Comparison of ENCODE assay signal across 9 mouse cellular contexts in the genomic region with DNA sequence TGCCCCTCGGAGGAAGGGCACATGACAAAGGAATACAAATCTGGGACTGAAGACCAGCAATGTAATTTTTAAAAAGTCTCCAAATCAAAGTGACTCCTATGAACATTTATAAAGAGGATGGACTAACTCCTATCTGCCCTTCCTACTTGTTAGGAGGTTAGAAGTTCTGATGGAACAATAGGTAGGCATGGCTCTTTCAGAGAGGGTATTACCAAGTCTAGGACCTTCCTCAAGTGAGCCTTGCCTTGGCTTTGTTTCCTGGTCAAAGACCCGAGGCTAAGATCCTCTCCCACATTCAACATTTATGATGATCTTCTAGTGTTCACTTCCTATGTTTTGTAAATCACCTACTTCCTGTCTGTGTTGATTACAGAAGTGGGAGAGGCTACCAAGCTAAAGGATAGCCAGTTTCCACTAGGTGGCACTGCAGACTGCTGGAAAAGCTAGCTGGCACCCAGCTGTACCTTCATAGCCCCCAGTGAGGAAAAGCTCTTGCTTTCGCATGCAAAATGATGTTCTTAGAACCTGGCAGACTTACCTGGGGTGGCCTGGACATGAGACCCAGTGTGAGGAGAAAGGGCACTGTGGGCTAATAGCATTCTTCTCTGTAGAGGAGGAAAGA.
A peak's percentile ranks its signal among the peaks of the same experiment; 100 is the strongest.
DNase-seq lines count a peak whose midpoint lies in the region; ATAC-seq and TF ChIP-seq lines count a peak whose summit lies in the region.
"Had no signal": no experiment of that assay in that cellular context is flagged by ENCODE, and none has a peak within 500 bp of the region (broad histone marks: within the 10 kb centered on the region; RNA-seq: fewer than 3 reads in every experiment).

No protein-coding gene starts in this region.

- DNase-seq in layer of hippocampus, adult 11-12 months (ENCODE audit: low spot score) = peak; percentile 55
- no peak for DNase-seq in layer of hippocampus, adult 9-10 months (ENCODE audit: low spot score)
- peak; percentile 24 for DNase-seq in cerebellum, adult 9-10 months
- DNase-seq in frontal cortex, postnatal 36 days (ENCODE audit: low spot score in 2 of 2) = peak; percentile 44 to 55
- peak; percentile 73 for DNase-seq in limb, embryonic 10.5 days (ENCODE audit: low spot score)

- no peak overlapping the region for H3K27ac ChIP-seq in intestine, postnatal 0 days (ENCODE audit: low read depth, low read length)
- H3K27ac ChIP-seq in limb, embryonic 10.5 days = no peak overlapping the region
- H3K27ac ChIP-seq in midbrain, embryonic 16.5 days (ENCODE audit: low read length) = no peak overlapping the region
- H3K27ac ChIP-seq in testis, adult 2 months (ENCODE audit: control insufficient read depth, insufficient read depth, low read depth, low read length) = no peak overlapping the region

- H3K9ac ChIP-seq in intestine, postnatal 0 days (ENCODE audit: low read depth, low read length) = no peak overlapping the region
- H3K9ac ChIP-seq in midbrain, embryonic 16.5 days (ENCODE audit: low read depth, low read length) = no peak overlapping the region

- H3K4me3 ChIP-seq in intestine, postnatal 0 days (ENCODE audit: low read depth, low read length) = no peak overlapping the region
- H3K4me3 ChIP-seq in limb, embryonic 10.5 days = no peak overlapping the region
- no peak overlapping the region for H3K4me3 ChIP-seq in midbrain, embryonic 16.5 days (ENCODE audit: low read depth, low read length)
- no peak overlapping the region for H3K4me3 ChIP-seq in testis, adult 2 months (ENCODE audit: control insufficient read depth, low read depth, low read length)
- H3K4me3 ChIP-seq: megakaryocyte, embryonic 14.5 days had no signal

- no peak overlapping the region for H3K4me2 ChIP-seq in intestine, postnatal 0 days (replicated peaks; ENCODE audit: low read depth)
- H3K4me2 ChIP-seq in midbrain, embryonic 16.5 days (ENCODE audit: low read length) = no peak overlapping the region

- ATAC-seq in intestine, postnatal 0 days = 0 out of 2 replicates have a peak, but pooled peaks have one; percentile 43
- peak; percentile 78; the same call in 1 of the 2 replicates for ATAC-seq in midbrain, embryonic 16.5 days

- no peaks in the 10 kb centered on the region for H3K36me3 ChIP-seq in intestine, postnatal 0 days (ENCODE audit: control insufficient read depth, insufficient read depth)
- no peaks in the 10 kb centered on the region for H3K36me3 ChIP-seq in limb, embryonic 10.5 days
- peaks cover 11% of the 10 kb centered on the region for H3K36me3 ChIP-seq in midbrain, embryonic 16.5 days (ENCODE audit: control insufficient read depth, insufficient read depth, low read length)
- no peaks in the 10 kb centered on the region for H3K36me3 ChIP-seq in testis, adult 2 months (ENCODE audit: control insufficient read depth, insufficient read depth, low read length)

- H3K9me3 ChIP-seq in intestine, postnatal 0 days (ENCODE audit: control insufficient read depth) = no peaks in the 10 kb centered on the region
- H3K9me3 ChIP-seq in limb, embryonic 10.5 days (replicated peaks) = no peaks in the 10 kb centered on the region
- no peaks in the 10 kb centered on the region for H3K9me3 ChIP-seq in midbrain, embryonic 16.5 days (replicated peaks; ENCODE audit: control insufficient read depth, low read length, poor library complexity, severe bottlenecking)
- H3K9me3 ChIP-seq: megakaryocyte, embryonic 14.5 days had no signal

- no peak for TF ChIP-seq POLR2A in testis, adult 2 months (IDR thresholded peaks at IDR 0.05; ENCODE audit: control insufficient read depth, low read depth, low read length)

- 42% methylated on average over 3 of the region's 3 CpGs for WGBS in intestine, postnatal 0 days
- WGBS in limb, embryonic 10.5 days = 42% methylated on average over 3 of the region's 3 CpGs
- 50% methylated on average over 3 of the region's 3 CpGs for WGBS in midbrain, embryonic 16.5 days

- no peaks in the 10 kb centered on the region for H3K4me1 ChIP-seq in intestine, postnatal 0 days (replicated peaks; ENCODE audit: control insufficient read depth, insufficient read depth, low read length)
- H3K4me1 ChIP-seq in limb, embryonic 10.5 days = peaks cover 15% of the 10 kb centered on the region; the same call in 1 of the 2 replicates
- H3K4me1 ChIP-seq in midbrain, embryonic 16.5 days (ENCODE audit: control insufficient read depth, insufficient read depth, low read length) = no peaks in the 10 kb centered on the region
- H3K4me1 ChIP-seq in testis, adult 2 months (ENCODE audit: control insufficient read depth, insufficient read depth, low read length) = no peaks in the 10 kb centered on the region
- H3K4me1 ChIP-seq: megakaryocyte, embryonic 14.5 days had no signal

- peak; percentile 88 for TF ChIP-seq CTCF in intestine, postnatal 0 days (IDR thresholded peaks at IDR 0.05; ENCODE audit: low read depth)
- peak; percentile 49; the same call in 1 of the 2 replicates for TF ChIP-seq CTCF in testis, adult 2 months (IDR thresholded peaks at IDR 0.05; ENCODE audit: control insufficient read depth, insufficient read depth, insufficient replicate concordance, low read depth, low read length)

- no peaks in the 10 kb centered on the region for H3K27me3 ChIP-seq in intestine, postnatal 0 days (replicated peaks; ENCODE audit: control insufficient read depth, insufficient read depth, low read length)
- H3K27me3 ChIP-seq in limb, embryonic 10.5 days (ENCODE audit: low read depth, poor library complexity, severe bottlenecking) = no peaks in the 10 kb centered on the region
- no peaks in the 10 kb centered on the region for H3K27me3 ChIP-seq in midbrain, embryonic 16.5 days (ENCODE audit: control insufficient read depth, insufficient read depth, low read depth, low read length)
- no peaks in the 10 kb centered on the region for H3K27me3 ChIP-seq in testis, adult 2 months (ENCODE audit: control insufficient read depth, insufficient read depth, low read length)
- H3K27me3 ChIP-seq: megakaryocyte, embryonic 14.5 days had no signal
